Mouse (Mus musculus): Measurements from ENCODE around the gene Nat10.

- TF ChIP-seq CTCF (IDR thresholded peaks at IDR 0.05; ENCODE audit: low read depth, low read length) (no peak), GATA1 (IDR thresholded peaks at IDR 0.05; ENCODE audit: borderline replicate concordance, low read length) (no peak), TAL1 (conservative IDR thresholded peaks at IDR 0.05; ENCODE audit: low read depth, low read length) (no peak)
Measured at GRCm38 (mm10) chr2:103700514-103700913, 60.6 kb downstream of the Nat10 start.
